In the genomic region with DNA sequence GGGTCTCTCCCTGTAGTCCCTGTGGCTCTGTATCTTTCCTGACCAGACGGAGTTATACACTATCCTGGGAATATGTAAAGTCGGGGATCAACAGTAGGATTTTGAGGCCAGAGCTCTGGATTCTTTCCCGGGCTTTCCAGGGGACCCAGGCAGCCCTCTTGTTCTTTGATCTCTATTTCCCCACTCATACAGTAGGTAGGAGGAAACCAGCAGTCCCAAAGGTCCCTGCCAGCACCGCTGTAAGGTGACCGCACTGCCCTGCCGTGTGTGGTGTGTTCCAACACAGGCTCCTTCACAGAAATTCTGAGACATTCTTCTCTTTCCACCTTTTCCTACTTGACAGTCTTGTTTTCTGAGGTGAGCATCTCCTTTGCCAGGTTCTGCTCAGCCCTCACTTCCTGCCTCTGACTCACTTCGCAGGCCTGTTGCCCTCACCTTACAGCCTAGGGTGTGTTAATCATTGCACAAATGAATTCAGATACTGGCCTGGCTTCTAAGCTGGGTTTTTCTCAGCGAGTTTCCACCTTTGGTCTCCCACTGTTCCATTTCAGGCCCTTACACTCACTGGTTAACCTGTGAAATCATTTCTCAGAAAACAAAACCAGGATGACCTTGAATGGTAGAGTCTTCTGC, we compare ENCODE assay signal across 21 mouse cellular contexts. TPM values are rescaled to one million over a fixed set of nuclear protein-coding genes. Genes with fewer than 3 reads are reported as not detected.
DNase-seq lines count a peak whose midpoint lies in the region; ATAC-seq and TF ChIP-seq lines count a peak whose summit lies in the region.
"Had no signal": no experiment of that assay in that cellular context is flagged by ENCODE, and none has a peak within 500 bp of the region (broad histone marks: within the 10 kb centered on the region; RNA-seq: fewer than 3 reads in every experiment).

No protein-coding gene starts in this region.

- WGBS in liver, embryonic 15.5 days (ENCODE audit: insufficient replicate concordance): 38% methylated on average over 8 of the region's 8 CpGs
- 37% methylated on average over 8 of the region's 8 CpGs for WGBS in liver, embryonic 12.5 days (ENCODE audit: insufficient replicate concordance)
- 29% methylated on average over 8 of the region's 8 CpGs for whole genome bisulfite sequencing in intestine, postnatal 0 days
- WGBS in stomach, postnatal 0 days: 46% methylated on average over 8 of the region's 8 CpGs
- WGBS in midbrain, embryonic 16.5 days: 61% methylated on average over 8 of the region's 8 CpGs

- no peaks in the 10 kb centered on the region for H3K9me3 ChIP-seq in liver, embryonic 15.5 days (replicated peaks)
- H3K9me3 ChIP-seq in liver, embryonic 12.5 days (replicated peaks): no peaks in the 10 kb centered on the region
- H3K9me3 ChIP-seq in intestine, postnatal 0 days (ENCODE audit: control insufficient read depth): no peaks in the 10 kb centered on the region
- H3K9me3 ChIP-seq in stomach, postnatal 0 days (ENCODE audit: control insufficient read depth, low read length): no peaks in the 10 kb centered on the region
- H3K9me3 ChIP-seq in midbrain, embryonic 16.5 days (replicated peaks; ENCODE audit: control insufficient read depth, low read length, poor library complexity, severe bottlenecking): no peaks in the 10 kb centered on the region
- H3K9me3 ChIP-seq: embryonic facial prominence, embryonic 15.5 days; G1E; limb, embryonic 15.5 days; midbrain, embryonic 13.5 days; neural tube, embryonic 12.5 days had no signal

- H3K27me3 ChIP-seq in liver, embryonic 15.5 days: peaks cover 26% of the 10 kb centered on the region
- peaks cover 59% of the 10 kb centered on the region for H3K27me3 ChIP-seq in liver, embryonic 12.5 days (replicated peaks)
- H3K27me3 ChIP-seq in intestine, postnatal 0 days (replicated peaks; ENCODE audit: control insufficient read depth, insufficient read depth, low read length): no peaks in the 10 kb centered on the region
- H3K27me3 ChIP-seq in stomach, postnatal 0 days (ENCODE audit: control insufficient read depth, insufficient read depth, low read length): no peaks in the 10 kb centered on the region
- H3K27me3 ChIP-seq in midbrain, embryonic 16.5 days (ENCODE audit: control insufficient read depth, insufficient read depth, low read depth, low read length): peaks cover 5% of the 10 kb centered on the region; the same call in 1 of the 2 replicates

- TF ChIP-seq CTCF in intestine, postnatal 0 days (IDR thresholded peaks at IDR 0.05; ENCODE audit: low read depth): no peak
- TF ChIP-seq CTCF in stomach, postnatal 0 days (IDR thresholded peaks at IDR 0.05; ENCODE audit: low read depth): no peak

- no peaks in the 10 kb centered on the region for H3K36me3 ChIP-seq in liver, embryonic 15.5 days (replicated peaks)
- H3K36me3 ChIP-seq in liver, embryonic 12.5 days: no peaks in the 10 kb centered on the region
- no peaks in the 10 kb centered on the region for H3K36me3 ChIP-seq in intestine, postnatal 0 days (ENCODE audit: control insufficient read depth, insufficient read depth)
- no peaks in the 10 kb centered on the region for H3K36me3 ChIP-seq in stomach, postnatal 0 days (ENCODE audit: control insufficient read depth, insufficient read depth, low read length)
- no peaks in the 10 kb centered on the region for H3K36me3 ChIP-seq in midbrain, embryonic 16.5 days (ENCODE audit: control insufficient read depth, insufficient read depth, low read length)
- H3K36me3 ChIP-seq: embryonic facial prominence, embryonic 15.5 days; G1E; heart, embryonic 13.5 days; limb, embryonic 15.5 days; midbrain, embryonic 13.5 days; neural tube, embryonic 12.5 days had no signal

- 0 out of 2 replicates have a peak, but pooled peaks cover 4% of the 10 kb centered on the region for H3K4me1 ChIP-seq in liver, embryonic 15.5 days (replicated peaks)
- no peaks in the 10 kb centered on the region for H3K4me1 ChIP-seq in liver, embryonic 12.5 days
- 0 out of 2 replicates have a peak, but pooled peaks cover 4% of the 10 kb centered on the region for H3K4me1 ChIP-seq in intestine, postnatal 0 days (replicated peaks; ENCODE audit: control insufficient read depth, insufficient read depth, low read length)
- peaks cover 2% of the 10 kb centered on the region; the same call in 1 of the 2 replicates for H3K4me1 ChIP-seq in stomach, postnatal 0 days (replicated peaks; ENCODE audit: control insufficient read depth, insufficient read depth)
- peaks cover 5% of the 10 kb centered on the region for H3K4me1 ChIP-seq in midbrain, embryonic 16.5 days (ENCODE audit: control insufficient read depth, insufficient read depth, low read length)

- no peak for TF ChIP-seq EP300 in stomach, postnatal 0 days (optimal IDR thresholded peaks at IDR 0.05)

- H3K27ac ChIP-seq in liver, embryonic 15.5 days (replicated peaks): no peak overlapping the region
- H3K27ac ChIP-seq in liver, embryonic 12.5 days: no peak overlapping the region
- H3K27ac ChIP-seq in intestine, postnatal 0 days (ENCODE audit: low read depth, low read length): peak overlapping the region; percentile 67; the same call in 1 of the 2 replicates
- H3K27ac ChIP-seq in stomach, postnatal 0 days (replicated peaks): peak overlapping the region; percentile 81
- no peak overlapping the region for H3K27ac ChIP-seq in midbrain, embryonic 16.5 days (ENCODE audit: low read length)
- H3K27ac ChIP-seq: embryonic facial prominence, embryonic 15.5 days; heart, embryonic 13.5 days; layer of hippocampus, adult 2 months; limb, embryonic 15.5 days; macrophage; midbrain, embryonic 13.5 days; neural tube, embryonic 12.5 days had no signal

- H3K9ac ChIP-seq in liver, embryonic 15.5 days: no peak overlapping the region
- H3K9ac ChIP-seq in liver, embryonic 12.5 days: no peak overlapping the region
- H3K9ac ChIP-seq in intestine, postnatal 0 days (ENCODE audit: low read depth, low read length): no peak overlapping the region
- no peak overlapping the region for H3K9ac ChIP-seq in stomach, postnatal 0 days (ENCODE audit: low read length)
- no peak overlapping the region for H3K9ac ChIP-seq in midbrain, embryonic 16.5 days (ENCODE audit: low read depth, low read length)
- H3K9ac ChIP-seq: embryonic facial prominence, embryonic 15.5 days; heart, embryonic 13.5 days; limb, embryonic 15.5 days; midbrain, embryonic 13.5 days; neural tube, embryonic 12.5 days had no signal

- peak; percentile 54 for DNase-seq in kidney, postnatal 10 days
- peak; percentile 48 for DNase-seq in stomach, postnatal 0 days (ENCODE audit: low spot score)
- DNase-seq in ovary, postnatal 14 days (ENCODE audit: low spot score): no peak
- DNase-seq in embryo, embryonic 10.5 days (ENCODE audit: low spot score): no peak
- DNase-seq: B cell, adult 2 months; cerebellum, adult 11 months; gastrocnemius, postnatal 10 days; spleen, adult 18-20 months had no signal

- no peak overlapping the region for H3K4me2 ChIP-seq in liver, embryonic 15.5 days
- H3K4me2 ChIP-seq in liver, embryonic 12.5 days: no peak overlapping the region
- no peak overlapping the region for H3K4me2 ChIP-seq in intestine, postnatal 0 days (replicated peaks; ENCODE audit: low read depth)
- H3K4me2 ChIP-seq in stomach, postnatal 0 days (replicated peaks; ENCODE audit: low read depth): no peak overlapping the region
- no peak overlapping the region for H3K4me2 ChIP-seq in midbrain, embryonic 16.5 days (ENCODE audit: low read length)
- H3K4me2 ChIP-seq: embryonic facial prominence, embryonic 15.5 days; heart, embryonic 13.5 days; limb, embryonic 15.5 days; midbrain, embryonic 13.5 days; neural tube, embryonic 12.5 days had no signal

- no peak overlapping the region for H3K4me3 ChIP-seq in liver, embryonic 15.5 days (replicated peaks)
- no peak overlapping the region for H3K4me3 ChIP-seq in liver, embryonic 12.5 days
- no peak overlapping the region for H3K4me3 ChIP-seq in intestine, postnatal 0 days (ENCODE audit: low read depth, low read length)
- H3K4me3 ChIP-seq in stomach, postnatal 0 days (ENCODE audit: low read depth, low read length): no peak overlapping the region
- no peak overlapping the region for H3K4me3 ChIP-seq in midbrain, embryonic 16.5 days (ENCODE audit: low read depth, low read length)
- H3K4me3 ChIP-seq: embryonic facial prominence, embryonic 15.5 days; heart, embryonic 13.5 days; layer of hippocampus, adult 2 months; limb, embryonic 15.5 days; midbrain, embryonic 13.5 days; neural tube, embryonic 12.5 days had no signal

- peak; percentile 42; the same call in 1 of the 2 replicates for ATAC-seq in liver, embryonic 15.5 days (ENCODE audit: insufficient read depth)
- ATAC-seq in liver, embryonic 12.5 days: no peak
- peak; percentile 76 for ATAC-seq in intestine, postnatal 0 days
- ATAC-seq in stomach, postnatal 0 days (ENCODE audit: low FRiP score, low TSS enrichment): peak; percentile 87
- ATAC-seq in midbrain, embryonic 16.5 days: no peak
- ATAC-seq: forebrain, embryonic 16.5 days; midbrain, embryonic 13.5 days had no signal

RNA-seq across cellular contexts. Expression of a gene that starts 53.0 kb away (rescaled TPM):
- polyA plus RNA-seq in liver, embryonic 15.5 days (2015; fragmentation: Nextera tagmentation; extraction: Ambion mirVana): 2.9 and 3.9 TPM in 2 replicates
- polyA plus RNA-seq in liver, embryonic 12.5 days (2016; fragmentation: Nextera tagmentation; extraction: Ambion mirVana): 8.7 and 9.9 TPM in 2 replicates
- 7.2 and 7.5 TPM in 2 replicates for polyA plus RNA-seq in intestine, postnatal 0 days (2015; fragmentation: Nextera tagmentation; extraction: Ambion mirVana)
- 5.5 and 6.9 TPM in 2 replicates for polyA plus RNA-seq in stomach, postnatal 0 days (2015; fragmentation: Nextera tagmentation; extraction: Ambion mirVana)
- polyA plus RNA-seq in midbrain, embryonic 16.5 days (2015; fragmentation: Nextera tagmentation; extraction: Ambion mirVana): 3.5 and 4.2 TPM in 2 replicates
- polyA plus RNA-seq: G1E had no signal

Comparison
In these comparisons a context has a peak if more than half of its experiments do, and no peak if none do; other contexts are left out.
1. ATAC-seq: peak in liver, embryonic 15.5 days (single experiment), intestine, postnatal 0 days (single experiment) and stomach, postnatal 0 days (single experiment); none in liver, embryonic 12.5 days (single experiment) and midbrain, embryonic 16.5 days (single experiment).
2. H3K27ac ChIP-seq: peak in intestine, postnatal 0 days (single experiment) and stomach, postnatal 0 days (single experiment); none in liver, embryonic 15.5 days (single experiment), liver, embryonic 12.5 days (single experiment) and midbrain, embryonic 16.5 days (single experiment).
3. DNase-seq: peak in kidney, postnatal 10 days (single experiment) and stomach, postnatal 0 days (single experiment); none in ovary, postnatal 14 days (single experiment) and embryo, embryonic 10.5 days (single experiment).